Mouse (Mus musculus) cortical plate, adult 2 months (tissue): ENCODE measurements around the gene Zfhx3.

ENCODE experiments used
- CTCF ChIP-seq: fragments of 200-500 bp; IDR thresholded peaks from 2 replicates; pipeline ENCODE4 v1.5.1; 2011; ENCODE audit warnings: mild to moderate bottlenecking, control low read depth, low read length; ENCODE audit not compliant: insufficient read depth; ENCODE audit errors: extremely low read depth
- POLR2A ChIP-seq: fragments of 200-500 bp; IDR thresholded peaks from 2 replicates; pipeline ENCODE4 v1.6.1; 2011; ENCODE audit warnings: mild to moderate bottlenecking, low read length, control low read depth; ENCODE audit not compliant: insufficient read depth; ENCODE audit errors: extremely low read depth

DNA sequence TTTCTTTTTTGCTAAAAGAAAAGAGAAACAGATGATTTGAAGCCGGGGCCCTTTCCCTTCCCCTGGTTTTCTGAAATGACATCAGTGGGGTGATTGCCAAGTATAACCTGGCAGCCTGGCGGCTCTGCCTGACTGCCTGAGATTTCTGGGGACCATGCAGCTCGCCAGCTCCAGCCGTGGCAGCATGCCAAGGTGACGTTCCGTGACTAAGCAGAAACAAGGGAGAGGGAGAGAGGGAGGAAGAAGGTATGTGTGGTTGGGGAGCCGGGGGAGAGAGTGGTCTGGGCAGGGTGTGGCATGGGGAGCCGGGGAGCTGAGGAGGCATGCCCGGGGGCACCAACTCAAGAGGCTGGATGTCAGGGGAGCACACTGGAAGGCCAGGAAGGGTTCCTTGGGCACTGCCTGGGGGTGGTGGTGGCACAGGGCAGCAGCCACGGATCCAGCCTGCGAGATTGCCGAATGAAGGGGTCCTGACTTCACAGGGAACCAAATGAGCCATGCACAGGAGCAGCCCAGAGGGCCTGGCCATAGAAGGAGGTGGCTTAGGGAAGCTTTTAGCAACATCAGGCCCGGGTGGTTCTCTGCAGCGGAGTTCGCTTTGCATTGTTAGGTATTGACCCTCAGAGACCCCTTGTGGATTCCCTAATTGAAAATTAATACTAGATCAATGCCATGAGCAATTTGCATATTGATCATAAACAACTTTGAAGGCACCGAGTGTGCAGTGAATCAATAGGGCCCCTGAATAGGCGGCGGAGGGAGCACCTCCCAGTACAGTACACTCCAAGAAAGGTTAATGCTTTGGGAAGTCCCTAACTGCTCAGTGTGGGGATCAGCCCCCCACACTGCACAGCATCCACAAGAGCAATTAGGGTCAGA lies 954.3 kb downstream of the Zfhx3 start:
- no peak for TF ChIP-seq CTCF
- no peak for TF ChIP-seq POLR2A
